Mouse (Mus musculus): Measurements from ENCODE around the gene Slc8a3. TPM values are rescaled to one million over a fixed set of nuclear protein-coding genes. Genes with fewer than 3 reads are reported as not detected.

Slc8a3 gene
- total RNA-seq, 1 experiment, result 0.09 TPM

- Histone ChIP-seq H3K4me3 (ENCODE audit: insufficient read depth in 1 of 2, low read depth in 1 of 2, low read length in 2 of 2, poor library complexity in 1 of 2, severe bottlenecking in 1 of 2) (no peak overlapping the region), H3K36me3 (ENCODE audit: control insufficient read depth, insufficient read depth, low read length, poor library complexity, severe bottlenecking) (no peaks in the 10 kb centered on the region), H3K4me1 (ENCODE audit: control insufficient read depth in 2 of 2, insufficient read depth in 2 of 2, low read length in 2 of 2, poor library complexity in 1 of 2) (no peaks in the 10 kb centered on the region; a peak in 1 of 4 replicates), H3K9ac (ENCODE audit: insufficient read depth, low read depth, low read length, poor library complexity, severe bottlenecking) (no peak overlapping the region), H3K9me3 (ENCODE audit: control insufficient read depth, insufficient read depth, low read depth, low read length) (no peaks in the 10 kb centered on the region), H3K27ac (ENCODE audit: insufficient read depth, low read depth, low read length, poor library complexity, severe bottlenecking) (no peak overlapping the region)
- no peak for TF ChIP-seq ZNF384 (IDR thresholded peaks at IDR 0.05; ENCODE audit: low read depth, low read length)
- TF ChIP-seq HCFC1 (IDR thresholded peaks at IDR 0.05; ENCODE audit: borderline replicate concordance, insufficient read depth, low read length), result no peak
- TF ChIP-seq ZC3H11A (IDR thresholded peaks at IDR 0.05; ENCODE audit: borderline replicate concordance, low read depth, low read length), result no peak
- no peak for TF ChIP-seq MAFK (IDR thresholded peaks at IDR 0.05; ENCODE audit: insufficient read depth, low read depth, low read length)
- TF ChIP-seq CHD2 (IDR thresholded peaks at IDR 0.05; ENCODE audit: low read depth, low read length), result no peak
- in situ Hi-C loops (cut with MboI; ENCODE audit: low sequenced_read_pairs in 2 of 2, unreplicated experiment in 2 of 2), result no loop called here
- no peak for DNase-seq (ENCODE audit: low read depth, low spot score)
These were observed 1.8 kb downstream of the Slc8a3 start for GRCm38 (mm10) chr12:81331046-81331638.

DNA sequence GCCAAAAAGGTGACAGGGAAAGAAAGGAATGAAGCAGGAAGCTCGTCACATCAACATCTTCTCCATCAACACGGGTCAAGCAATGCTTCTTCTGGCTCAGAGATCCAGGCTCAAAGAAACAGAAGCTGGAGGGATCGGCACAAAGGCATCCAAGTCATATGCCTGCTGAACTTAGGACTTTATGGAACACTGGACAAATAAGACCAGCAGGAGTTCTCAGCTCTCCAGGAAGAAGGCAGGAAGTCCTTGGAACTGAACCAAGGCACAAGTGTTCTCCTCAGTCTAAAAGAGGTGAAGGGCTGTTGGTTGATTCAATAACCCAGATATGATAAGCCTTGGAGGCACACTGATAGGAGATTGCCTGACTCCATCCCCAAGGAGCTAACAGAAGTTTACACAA, 8.0 kb downstream of the Slc8a3 start:
- no peak overlapping the region for H3K27ac ChIP-seq (ENCODE audit: insufficient read depth, low read depth, low read length, poor library complexity, severe bottlenecking)
- in situ Hi-C loops (cut with MboI; ENCODE audit: low sequenced_read_pairs in 2 of 2, unreplicated experiment in 2 of 2), result no loop called here
- H3K36me3 ChIP-seq (ENCODE audit: control insufficient read depth, insufficient read depth, low read length, poor library complexity, severe bottlenecking), result no peaks in the 10 kb centered on the region
- no peak for TF ChIP-seq CHD2 (IDR thresholded peaks at IDR 0.05; ENCODE audit: low read depth, low read length)
- no peak for TF ChIP-seq ZNF384 (IDR thresholded peaks at IDR 0.05; ENCODE audit: low read depth, low read length)
- no peak for TF ChIP-seq ZC3H11A (IDR thresholded peaks at IDR 0.05; ENCODE audit: borderline replicate concordance, low read depth, low read length)
- TF ChIP-seq MAFK (IDR thresholded peaks at IDR 0.05; ENCODE audit: insufficient read depth, low read depth, low read length), result no peak
- TF ChIP-seq HCFC1 (IDR thresholded peaks at IDR 0.05; ENCODE audit: borderline replicate concordance, insufficient read depth, low read length), result no peak
- no peak for DNase-seq (ENCODE audit: low read depth, low spot score)
- H3K4me1 ChIP-seq (ENCODE audit: control insufficient read depth in 2 of 2, insufficient read depth in 2 of 2, low read length in 2 of 2, poor library complexity in 1 of 2), result no peaks in the 10 kb centered on the region
- no peaks in the 10 kb centered on the region for H3K9me3 ChIP-seq (ENCODE audit: control insufficient read depth, insufficient read depth, low read depth, low read length)
- H3K9ac ChIP-seq (ENCODE audit: insufficient read depth, low read depth, low read length, poor library complexity, severe bottlenecking), result no peak overlapping the region
- H3K4me3 ChIP-seq (ENCODE audit: insufficient read depth in 1 of 2, low read depth in 1 of 2, low read length in 2 of 2, poor library complexity in 1 of 2, severe bottlenecking in 1 of 2), result no peak overlapping the region

- no peak overlapping the region for H3K9ac ChIP-seq (ENCODE audit: insufficient read depth, low read depth, low read length, poor library complexity, severe bottlenecking)
These were observed 8.9 kb downstream of the Slc8a3 start for GRCm38 (mm10) chr12:81324116-81324515.

DNA sequence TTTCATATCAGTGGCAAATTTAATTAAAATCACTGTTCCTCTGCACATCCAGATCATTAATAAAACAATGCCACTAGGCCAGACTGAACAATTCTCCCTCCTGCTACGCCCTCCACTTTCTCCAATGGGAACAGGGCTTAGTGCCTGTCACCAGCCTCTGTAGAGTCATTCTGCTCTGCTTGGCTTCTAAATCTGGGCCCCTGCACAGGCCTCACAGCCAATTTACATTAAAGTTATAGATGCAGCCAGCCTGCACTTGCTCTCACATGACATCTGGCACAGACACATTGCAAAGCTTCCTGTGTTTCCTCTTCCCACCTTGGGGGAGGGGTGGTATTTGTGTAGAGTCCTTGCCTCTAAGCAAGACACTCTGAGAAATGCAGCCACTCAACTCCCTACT, 12.0 kb downstream of the Slc8a3 start:
- H3K9me3 ChIP-seq (ENCODE audit: control insufficient read depth, insufficient read depth, low read depth, low read length), result no peaks in the 10 kb centered on the region
- no peaks in the 10 kb centered on the region for H3K36me3 ChIP-seq (ENCODE audit: control insufficient read depth, insufficient read depth, low read length, poor library complexity, severe bottlenecking)
- no peak overlapping the region for H3K4me3 ChIP-seq (ENCODE audit: insufficient read depth in 1 of 2, low read depth in 1 of 2, low read length in 2 of 2, poor library complexity in 1 of 2, severe bottlenecking in 1 of 2)
- TF ChIP-seq ZNF384 (IDR thresholded peaks at IDR 0.05; ENCODE audit: low read depth, low read length), result no peak
- TF ChIP-seq ZC3H11A (IDR thresholded peaks at IDR 0.05; ENCODE audit: borderline replicate concordance, low read depth, low read length), result no peak
- TF ChIP-seq CHD2 (IDR thresholded peaks at IDR 0.05; ENCODE audit: low read depth, low read length), result no peak
- no peak for TF ChIP-seq MAFK (IDR thresholded peaks at IDR 0.05; ENCODE audit: insufficient read depth, low read depth, low read length)
- no peak for TF ChIP-seq HCFC1 (IDR thresholded peaks at IDR 0.05; ENCODE audit: borderline replicate concordance, insufficient read depth, low read length)
- no peak overlapping the region for H3K27ac ChIP-seq (ENCODE audit: insufficient read depth, low read depth, low read length, poor library complexity, severe bottlenecking)
- no peak for DNase-seq (ENCODE audit: low read depth, low spot score)
- no peak overlapping the region for H3K9ac ChIP-seq (ENCODE audit: insufficient read depth, low read depth, low read length, poor library complexity, severe bottlenecking)
- no peaks in the 10 kb centered on the region for H3K4me1 ChIP-seq (ENCODE audit: control insufficient read depth in 2 of 2, insufficient read depth in 2 of 2, low read length in 2 of 2, poor library complexity in 1 of 2)
- in situ Hi-C loops (cut with MboI; ENCODE audit: low sequenced_read_pairs in 2 of 2, unreplicated experiment in 2 of 2), result no loop called here

More at GRCm38 (mm10) chr12:81324116-81324515, 8.9 kb downstream of the Slc8a3 start:
- no peaks in the 10 kb centered on the region for H3K9me3 ChIP-seq (ENCODE audit: control insufficient read depth, insufficient read depth, low read depth, low read length)
- no peaks in the 10 kb centered on the region for H3K36me3 ChIP-seq (ENCODE audit: control insufficient read depth, insufficient read depth, low read length, poor library complexity, severe bottlenecking)
- H3K27ac ChIP-seq (ENCODE audit: insufficient read depth, low read depth, low read length, poor library complexity, severe bottlenecking), result no peak overlapping the region
- H3K4me1 ChIP-seq (ENCODE audit: control insufficient read depth in 2 of 2, insufficient read depth in 2 of 2, low read length in 2 of 2, poor library complexity in 1 of 2), result no peaks in the 10 kb centered on the region
- in situ Hi-C loops (cut with MboI; ENCODE audit: low sequenced_read_pairs in 2 of 2, unreplicated experiment in 2 of 2), result no loop called here
- DNase-seq (ENCODE audit: low read depth, low spot score), result no peak
- TF ChIP-seq HCFC1 (IDR thresholded peaks at IDR 0.05; ENCODE audit: borderline replicate concordance, insufficient read depth, low read length), result no peak
- no peak for TF ChIP-seq MAFK (IDR thresholded peaks at IDR 0.05; ENCODE audit: insufficient read depth, low read depth, low read length)
- no peak for TF ChIP-seq CHD2 (IDR thresholded peaks at IDR 0.05; ENCODE audit: low read depth, low read length)
- TF ChIP-seq ZNF384 (IDR thresholded peaks at IDR 0.05; ENCODE audit: low read depth, low read length), result no peak
- no peak for TF ChIP-seq ZC3H11A (IDR thresholded peaks at IDR 0.05; ENCODE audit: borderline replicate concordance, low read depth, low read length)
- no peak overlapping the region for H3K4me3 ChIP-seq (ENCODE audit: insufficient read depth in 1 of 2, low read depth in 1 of 2, low read length in 2 of 2, poor library complexity in 1 of 2, severe bottlenecking in 1 of 2)
